Mouse (Mus musculus) embryonic facial prominence, embryonic 14.5 days (tissue): Measurements from ENCODE around the gene Kbtbd4. TPM values are rescaled to one million over a fixed set of nuclear protein-coding genes. Genes with fewer than 3 reads are reported as not detected.
A peak's percentile ranks its signal among the peaks of the same experiment; 100 is the strongest.
"Not testable (repeated sequence)": the region's sequence is repeated elsewhere in the genome, so short reads cannot be mapped to it uniquely, and the experiment has no call there.

Experiments used
- ATAC-seq: fragments of 200-750 bp; cut with Nextera tagmentation; 2 replicates; pipeline ENCODE4 v1.8.0; 2017; ENCODE audit warnings: low read depth, moderate number of reproducible peaks, moderate TSS enrichment
- DNase-seq: peaks from one replicate; pipeline ENCODE4 v3.0.0-alpha.2; 2015; ENCODE audit warnings: low spot score
- H3K27ac ChIP-seq: fragments of 300-500 bp; sonication (generic); replicated peaks from 2 replicates; pipeline ENCODE4 v1.5.1; 2014; ENCODE audit warnings: low read depth, mild to moderate bottlenecking, low read length, moderate library complexity
- H3K27me3 ChIP-seq: fragments of 300-500 bp; sonication (generic); replicated peaks from 2 replicates; pipeline ENCODE4 v1.6.1; 2014; ENCODE audit warnings: low read length; ENCODE audit not compliant: control insufficient read depth, insufficient read depth
- H3K36me3 ChIP-seq: fragments of 300-500 bp; sonication (generic); 2 replicates; pipeline ENCODE4 v1.6.1; 2014; ENCODE audit warnings: low read length, mixed read lengths; ENCODE audit not compliant: control insufficient read depth, insufficient read depth
- H3K4me1 ChIP-seq: fragments of 300-500 bp; sonication (generic); 2 replicates; pipeline ENCODE4 v1.6.1; 2014; ENCODE audit warnings: antibody characterized with exemption, low read length; ENCODE audit not compliant: control insufficient read depth, insufficient read depth
- H3K4me2 ChIP-seq: fragments of 300-500 bp; sonication (generic); 2 replicates; pipeline ENCODE4 v1.6.1; 2014; ENCODE audit warnings: low read depth, mild to moderate bottlenecking, low read length, moderate library complexity, mixed read lengths
- H3K4me3 ChIP-seq: fragments of 300-500 bp; sonication (generic); 2 replicates; pipeline ENCODE4 v1.5.1; 2014; ENCODE audit warnings: low read depth, mild to moderate bottlenecking, low read length
- H3K9ac ChIP-seq: fragments of 300-500 bp; sonication (generic); 2 replicates; pipeline ENCODE4 v1.6.1; 2014; ENCODE audit warnings: low read depth, mild to moderate bottlenecking, low read length, moderate library complexity, mixed read lengths
- H3K9me3 ChIP-seq: fragments of 300-500 bp; sonication (generic); 2 replicates; pipeline ENCODE4 v1.6.1; 2016; ENCODE audit warnings: low read length; ENCODE audit not compliant: control insufficient read depth
- WGBS: fragments of 180-500 bp; shearing (Covaris S2); extraction: QIAGEN DNeasy Blood & Tissue Kit; methylation state at CpG from one replicate; pipeline ENCODE4 v1.1.7; 2014; 5-methylcytosine and 5-hydroxymethylcytosine counted together
- polyA plus RNA-seq: library from polyadenylated mRNA; unstranded; fragments of >200 nt; fragmentation: Nextera tagmentation; extraction: Ambion mirVana; gene quantifications from 2 replicates; pipeline ENCODE4 v1.2.1, GENCODE M21; 2014

The Kbtbd4 gene
- polyA plus RNA-seq, 1 experiment from 2014 or later = 25.8 TPM

- peak; percentile 81 for ATAC-seq
- Histone ChIP-seq H3K36me3 (peaks cover 17% of the 10 kb centered on the region), H3K4me1 (peaks cover 12% of the 10 kb centered on the region), H3K4me3 (peak overlapping the region; percentile 60), H3K9me3 (no peaks in the 10 kb centered on the region), H3K27ac (peak overlapping the region; percentile 21; the same call in 1 of the 2 replicates), H3K4me2 (peak overlapping the region; percentile 77), H3K9ac (peak overlapping the region; percentile 74), H3K27me3 (peaks cover 50% of the 10 kb centered on the region)
- 3% methylated on average over 56 of the region's 133 CpGs for WGBS
- DNase-seq = peak; percentile 77
Observed at GRCm38 (mm10) chr2:90889550-90890548, 14.7 kb upstream of the Kbtbd4 start.

GRCm38 (mm10) chr2:90893673-90894298, 10.8 kb upstream of the Kbtbd4 start:
- Histone ChIP-seq H3K27me3 (peaks cover 15% of the 10 kb centered on the region), H3K4me3 (no peak overlapping the region), H3K27ac (no peak overlapping the region), H3K36me3 (peaks cover 56% of the 10 kb centered on the region), H3K4me2 (no peak overlapping the region), H3K4me1 (peaks cover 7% of the 10 kb centered on the region; the same call in 1 of the 2 replicates), H3K9ac (no peak overlapping the region), H3K9me3 (no peaks in the 10 kb centered on the region)
- 94% methylated on average over 6 of the region's 6 CpGs for WGBS
- ATAC-seq = no peak
- DNase-seq = no peak

- peaks cover 11% of the 10 kb centered on the region for H3K27me3 ChIP-seq
- H3K36me3 ChIP-seq = peaks cover 61% of the 10 kb centered on the region
- not testable (repeated sequence) for H3K9ac ChIP-seq, ATAC-seq, DNase-seq, H3K27ac ChIP-seq, H3K4me2 ChIP-seq, H3K4me3 ChIP-seq, H3K9me3 ChIP-seq, H3K4me1 ChIP-seq
- 90% methylated on average over 3 of the region's 3 CpGs for WGBS
Observed at GRCm38 (mm10) chr2:90894299-90894677, 10.3 kb upstream of the Kbtbd4 start.

- Histone ChIP-seq H3K9ac (peak overlapping the region; percentile 95), H3K9me3 (no peaks in the 10 kb centered on the region), H3K36me3 (peaks cover 53% of the 10 kb centered on the region), H3K27me3 (no peaks in the 10 kb centered on the region), H3K4me1 (peaks cover 11% of the 10 kb centered on the region), H3K4me2 (peak overlapping the region; percentile 79), H3K4me3 (peak overlapping the region; percentile 97), H3K27ac (0 out of 2 replicates have a peak overlapping the region, but pooled peaks have one; percentile 91)
- 85% methylated on average over 2 of the region's 2 CpGs for WGBS
- no peak for DNase-seq
- no peak for ATAC-seq
Observed at GRCm38 (mm10) chr2:90903398-90903797, 1.1 kb upstream of the Kbtbd4 start.

GRCm38 (mm10) chr2:90904856-90905224, 300 bp downstream of the Kbtbd4 start:
- H3K4me3 ChIP-seq = peak overlapping the region; percentile 97
- peaks cover 59% of the 10 kb centered on the region for H3K36me3 ChIP-seq
- H3K27me3 ChIP-seq = no peaks in the 10 kb centered on the region
- ATAC-seq (peak; percentile 63), DNase-seq (peak; percentile 42)
- peak overlapping the region; percentile 79 for H3K4me2 ChIP-seq
- peak overlapping the region; percentile 91 for H3K27ac ChIP-seq
- 0% methylated on average over 20 of the region's 21 CpGs for WGBS
- peaks cover 11% of the 10 kb centered on the region for H3K4me1 ChIP-seq
- no peaks in the 10 kb centered on the region for H3K9me3 ChIP-seq
- H3K9ac ChIP-seq = peak overlapping the region; percentile 95

GRCm38 (mm10) chr2:90906721-90907120, 2.2 kb downstream of the Kbtbd4 start:
- no peak overlapping the region for H3K9ac ChIP-seq
- no peak overlapping the region for H3K4me2 ChIP-seq
- ATAC-seq (no peak), DNase-seq (no peak)
- peaks cover 11% of the 10 kb centered on the region for H3K4me1 ChIP-seq
- H3K4me3 ChIP-seq = no peak overlapping the region
- no peaks in the 10 kb centered on the region for H3K9me3 ChIP-seq
- peaks cover 60% of the 10 kb centered on the region for H3K36me3 ChIP-seq
- no peak overlapping the region for H3K27ac ChIP-seq
- WGBS = 94% methylated on average over 2 of the region's 2 CpGs
- H3K27me3 ChIP-seq = no peaks in the 10 kb centered on the region

GRCm38 (mm10) chr2:90910861-90911260, 6.3 kb downstream of the Kbtbd4 start:
- Histone ChIP-seq H3K36me3 (peaks cover 75% of the 10 kb centered on the region), H3K27me3 (no peaks in the 10 kb centered on the region), H3K9me3 (no peaks in the 10 kb centered on the region), H3K4me1 (peaks cover 6% of the 10 kb centered on the region), H3K4me3 (no peak overlapping the region), H3K27ac (no peak overlapping the region), H3K9ac (no peak overlapping the region), H3K4me2 (no peak overlapping the region)
- WGBS = 82% methylated on average over 1 of the region's 1 CpGs
- no peak for ATAC-seq
- DNase-seq = no peak

- Histone ChIP-seq H3K4me2 (no peak overlapping the region), H3K27me3 (no peaks in the 10 kb centered on the region), H3K9me3 (no peaks in the 10 kb centered on the region), H3K36me3 (peaks cover 71% of the 10 kb centered on the region), H3K4me1 (peaks cover 15% of the 10 kb centered on the region), H3K9ac (no peak overlapping the region), H3K4me3 (no peak overlapping the region), H3K27ac (no peak overlapping the region)
- 69% methylated on average over 1 of the region's 1 CpGs for WGBS
- no peak for DNase-seq
- ATAC-seq = no peak
Observed at GRCm38 (mm10) chr2:90911668-90912067, 7.1 kb downstream of the Kbtbd4 start.
